Mouse (Mus musculus) small intestine, adult 2 months (tissue): ENCODE results near the gene Mitd1. TPM values are rescaled to one million over a fixed set of nuclear protein-coding genes. Genes with fewer than 3 reads are reported as not detected.

Source experiments
- H3K27ac ChIP-seq: fragments of 200-500 bp; 2 replicates; pipeline ENCODE4 v1.5.1; 2012; ENCODE audit warnings: low read depth, low read length, control low read depth, inconsistent platforms; ENCODE audit not compliant: insufficient read depth
- H3K27me3 ChIP-seq: fragments of 200-500 bp; 2 replicates; pipeline ENCODE4 v1.6.1; 2012; ENCODE audit warnings: mild to moderate bottlenecking, moderate library complexity, low read length, inconsistent platforms; ENCODE audit not compliant: control insufficient read depth, insufficient read depth
- H3K36me3 ChIP-seq: fragments of 200-500 bp; 2 replicates; pipeline ENCODE4 v1.6.1; 2012; ENCODE audit warnings: mild to moderate bottlenecking, low read length, control low read depth, inconsistent platforms; ENCODE audit not compliant: control insufficient read depth, insufficient read depth
- H3K4me1 ChIP-seq: fragments of 200-500 bp; 2 replicates; pipeline ENCODE4 v1.6.1; 2012; ENCODE audit warnings: low read length, inconsistent platforms, mixed read lengths; ENCODE audit not compliant: control insufficient read depth, insufficient read depth, insufficient read length
- H3K4me3 ChIP-seq: fragments of 200-500 bp; 2 replicates; pipeline ENCODE4 v1.5.1; 2012; ENCODE audit warnings: low read depth, mild to moderate bottlenecking, control low read depth, inconsistent platforms, low read length, moderate library complexity
- CTCF ChIP-seq: fragments of 200-500 bp; IDR thresholded peaks from 2 replicates; pipeline ENCODE4 v1.5.1; 2012; ENCODE audit warnings: low read depth, mild to moderate bottlenecking, control low read depth, inconsistent platforms, low read length, moderate library complexity, mixed read lengths; ENCODE audit not compliant: insufficient replicate concordance, insufficient read length; ENCODE audit errors: extremely low read depth
- POLR2A ChIP-seq: fragments of 200-500 bp; IDR thresholded peaks from 2 replicates; pipeline ENCODE4 v1.6.1; 2012; ENCODE audit warnings: low read depth, mild to moderate bottlenecking, control low read depth, inconsistent platforms, low read length, moderate library complexity
- WGBS: fragments of 180-500 bp; shearing (Covaris S2); methylation state at CpG from one replicate; pipeline ENCODE4 v1.1.7; 2018; 5-methylcytosine and 5-hydroxymethylcytosine counted together
- polyA plus RNA-seq: library from polyadenylated mRNA; depleted of rRNA; stranded (reverse); fragments of >200 nt; gene quantifications from 2 replicates; pipeline ENCODE4 v1.2.3, GENCODE M21; 2012

The Mitd1 gene
- polyA plus RNA-seq, 1 experiment = 2.5 TPM

DNA sequence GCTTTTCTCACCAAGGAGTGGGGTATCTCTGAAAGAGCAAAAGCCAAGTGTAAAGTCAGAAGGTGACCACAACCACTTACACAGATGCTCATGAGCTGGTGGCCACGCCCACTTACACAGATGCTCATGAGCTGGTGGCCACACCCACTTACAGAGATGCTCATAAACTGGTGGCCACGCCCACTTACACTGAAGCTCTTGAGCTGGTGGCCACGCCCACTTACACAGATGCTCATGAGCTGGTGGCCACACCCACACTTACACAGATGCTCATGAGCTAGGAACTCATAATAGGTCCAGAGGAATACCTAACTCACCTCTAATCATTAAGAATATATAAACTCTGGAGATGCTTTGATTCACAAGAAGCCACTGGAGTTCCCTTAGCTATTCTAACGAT lies 5.8 kb downstream of the Mitd1 start:
- WGBS = 75% methylated on average over 4 of the region's 4 CpGs
- H3K36me3 ChIP-seq = peaks cover 26% of the 10 kb centered on the region
- H3K27me3 ChIP-seq = no peaks in the 10 kb centered on the region
- H3K4me3 ChIP-seq = no peak overlapping the region
- TF ChIP-seq POLR2A (no peak), CTCF (no peak)
- H3K27ac ChIP-seq = no peak overlapping the region
- H3K4me1 ChIP-seq = peaks cover 3% of the 10 kb centered on the region; the same call in 1 of the 2 replicates

DNA sequence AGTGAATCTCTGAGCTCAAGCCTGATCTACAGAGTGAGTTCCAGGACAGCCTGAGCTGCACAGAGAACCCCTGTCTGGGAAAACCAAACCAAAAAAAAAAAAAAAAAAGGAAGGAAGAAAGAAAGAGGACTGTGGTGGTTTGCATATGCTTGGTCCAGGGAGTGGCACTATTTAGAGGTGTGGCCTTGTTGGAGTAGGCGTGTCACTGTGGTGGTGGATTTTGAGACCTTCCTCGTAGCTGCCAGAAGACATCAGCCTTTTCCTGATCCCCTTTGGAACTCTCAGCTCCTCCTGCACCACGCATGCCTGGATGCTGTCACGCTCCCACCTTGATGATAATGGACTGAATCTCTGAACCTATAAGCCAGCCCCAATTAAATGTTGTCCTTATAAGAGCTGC lies 6.8 kb downstream of the Mitd1 start:
- Histone ChIP-seq H3K4me1 (no peaks in the 10 kb centered on the region), H3K36me3 (peaks cover 35% of the 10 kb centered on the region), H3K27me3 (no peaks in the 10 kb centered on the region), H3K27ac (no peak overlapping the region), H3K4me3 (no peak overlapping the region)
- TF ChIP-seq POLR2A = no peak
- no peak for TF ChIP-seq CTCF
- WGBS = 75% methylated on average over 4 of the region's 4 CpGs

DNA sequence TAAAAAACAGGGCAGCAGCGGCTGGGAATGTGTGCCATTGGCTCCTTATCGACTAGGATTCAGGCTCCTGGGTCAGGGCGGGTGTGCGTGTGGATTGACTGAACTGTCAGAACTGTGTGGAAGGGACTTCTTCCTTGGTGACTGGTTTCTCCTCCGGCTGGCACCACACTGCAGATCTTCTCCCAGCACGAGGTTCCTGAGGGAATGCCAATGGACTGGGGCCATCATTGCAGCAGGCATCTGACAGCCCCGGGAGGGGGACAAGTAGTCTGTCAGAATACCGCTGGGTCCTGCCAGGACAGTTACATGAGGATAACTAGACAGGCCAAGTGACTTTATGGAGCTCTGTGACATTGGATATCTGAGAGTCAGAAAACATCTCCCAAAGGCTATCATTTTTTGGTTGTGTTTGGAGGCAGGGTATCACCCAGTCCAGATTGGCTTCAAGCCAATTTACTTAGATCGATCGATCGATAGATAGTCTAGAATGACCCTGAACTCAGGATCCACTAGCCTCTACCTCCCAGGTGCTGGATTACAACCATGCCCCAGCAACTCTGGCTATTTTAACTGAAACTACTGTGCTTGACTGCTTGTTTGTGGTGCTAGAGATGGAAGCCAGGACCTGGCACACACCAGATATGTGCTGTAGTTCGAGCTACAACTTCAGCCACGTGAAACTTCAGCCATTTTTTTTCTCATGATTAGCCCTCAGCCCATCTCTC lies 12.3 kb downstream of the Mitd1 start:
- H3K27me3 ChIP-seq = no peaks in the 10 kb centered on the region
- H3K4me3 ChIP-seq = no peak overlapping the region
- H3K27ac ChIP-seq = no peak overlapping the region
- 92% methylated on average over 13 of the region's 13 CpGs for WGBS
- no peak for TF ChIP-seq POLR2A
- no peak for TF ChIP-seq CTCF
- no peaks in the 10 kb centered on the region for H3K4me1 ChIP-seq
- H3K36me3 ChIP-seq = peaks cover 41% of the 10 kb centered on the region

DNA sequence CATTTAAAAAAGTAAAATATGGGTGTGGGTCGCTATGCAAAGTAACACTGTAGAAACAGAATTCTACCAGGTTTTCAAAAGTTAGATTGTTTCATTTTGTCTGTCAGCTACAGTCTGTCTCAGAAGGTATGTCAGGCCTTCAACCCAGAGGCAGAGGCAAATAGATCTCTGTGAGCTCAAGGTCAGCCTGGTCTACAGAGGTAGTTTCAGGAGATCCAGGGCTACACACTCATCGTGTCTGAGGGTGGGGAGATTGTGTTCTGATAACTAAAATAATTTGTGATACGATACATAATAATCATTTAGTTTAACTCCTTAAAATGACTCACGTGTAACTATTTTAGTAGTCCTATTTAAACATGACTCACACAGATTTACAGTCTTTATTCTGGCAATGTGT lies 17.1 kb downstream of the Mitd1 start:
- Histone ChIP-seq H3K27me3 (no peaks in the 10 kb centered on the region), H3K4me1 (peaks cover 2% of the 10 kb centered on the region; the same call in 1 of the 2 replicates), H3K27ac (no peak overlapping the region), H3K4me3 (no peak overlapping the region), H3K36me3 (peaks cover 16% of the 10 kb centered on the region)
- no peak for TF ChIP-seq CTCF
- TF ChIP-seq POLR2A = no peak
- 43% methylated on average over 4 of the region's 4 CpGs for WGBS

DNA sequence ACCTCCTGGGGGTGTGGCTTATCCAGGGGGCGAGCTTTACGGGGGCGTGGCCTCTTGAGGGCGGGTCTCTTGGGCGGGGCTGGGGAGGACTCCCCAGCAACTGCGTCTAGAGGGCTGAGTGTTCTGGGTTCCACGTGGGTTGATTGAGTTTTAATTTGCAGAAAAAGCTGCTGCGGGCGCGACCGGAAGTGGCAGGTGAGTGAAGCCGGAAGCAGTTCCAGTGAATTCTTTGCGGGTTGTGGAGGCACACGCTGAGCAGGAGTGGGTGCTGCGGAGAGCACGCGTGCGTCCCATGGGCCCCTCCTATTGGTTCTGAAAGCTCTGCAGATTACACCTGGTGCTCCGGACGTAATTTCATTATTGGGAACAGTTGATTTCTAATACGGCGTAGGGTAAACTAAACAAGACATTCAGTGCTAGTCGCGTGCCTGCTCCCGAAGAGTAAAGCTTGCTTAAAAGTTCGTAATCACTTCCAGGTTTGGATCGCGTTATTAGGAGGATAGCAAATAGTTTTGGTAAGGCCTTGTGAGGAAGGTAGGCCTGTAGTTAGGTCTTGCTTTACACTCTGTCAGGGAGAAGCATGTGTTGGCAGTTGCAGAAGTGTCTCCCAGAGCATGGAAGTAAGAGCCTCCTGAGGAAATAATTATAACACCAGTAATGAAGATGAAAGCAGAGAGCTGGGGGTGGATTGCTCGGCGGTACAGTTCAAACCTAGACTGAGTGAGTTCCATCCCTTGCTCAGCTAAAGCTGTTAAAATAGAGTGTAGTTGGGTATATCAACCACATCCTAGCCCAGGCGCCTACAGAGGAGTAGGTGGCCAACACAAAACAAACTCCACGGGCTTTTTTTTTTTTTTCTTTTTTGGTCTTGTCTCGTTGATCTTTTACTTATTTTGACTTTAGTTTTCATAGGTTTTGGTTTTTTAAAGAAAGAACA lies 17.8 kb downstream of the Mitd1 start:
- 1% methylated on average over 33 of the region's 33 CpGs for WGBS
- TF ChIP-seq POLR2A (peak; percentile 28; the same call in 1 of the 2 replicates), CTCF (peak; percentile 7; the same call in 1 of the 2 replicates)
- peak overlapping the region; percentile 85 for H3K4me3 ChIP-seq
- H3K27me3 ChIP-seq = no peaks in the 10 kb centered on the region
- H3K36me3 ChIP-seq = peaks cover 12% of the 10 kb centered on the region
- H3K27ac ChIP-seq = peak overlapping the region; percentile 69
- peaks cover 2% of the 10 kb centered on the region; the same call in 1 of the 2 replicates for H3K4me1 ChIP-seq

DNA sequence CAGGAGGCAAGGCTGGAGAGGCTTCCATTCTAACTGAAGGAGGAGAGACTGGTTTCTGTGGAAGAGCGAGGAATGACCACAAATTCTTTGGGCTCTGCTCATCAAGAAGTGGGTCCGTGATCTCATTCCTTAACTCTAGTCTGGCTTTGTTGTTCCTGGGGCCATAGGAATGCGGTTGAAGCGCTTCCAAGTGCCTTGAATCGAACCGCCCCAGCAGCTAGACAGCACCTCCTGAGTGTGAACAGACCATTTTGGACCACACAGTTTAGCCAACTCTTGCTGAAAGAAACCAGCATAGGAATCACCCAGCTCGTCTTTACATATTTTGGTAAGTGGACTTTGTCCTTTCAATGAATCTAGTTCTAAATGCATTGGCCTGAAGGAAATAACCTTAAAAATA lies 18.5 kb downstream of the Mitd1 start, which contains the start of gene Lipt1:
Gene Lipt1 (plus strand): TSS at position 35 of the 400 bp plus-strand sequence.
- H3K4me1 ChIP-seq = peaks cover 2% of the 10 kb centered on the region; the same call in 1 of the 2 replicates

DNA sequence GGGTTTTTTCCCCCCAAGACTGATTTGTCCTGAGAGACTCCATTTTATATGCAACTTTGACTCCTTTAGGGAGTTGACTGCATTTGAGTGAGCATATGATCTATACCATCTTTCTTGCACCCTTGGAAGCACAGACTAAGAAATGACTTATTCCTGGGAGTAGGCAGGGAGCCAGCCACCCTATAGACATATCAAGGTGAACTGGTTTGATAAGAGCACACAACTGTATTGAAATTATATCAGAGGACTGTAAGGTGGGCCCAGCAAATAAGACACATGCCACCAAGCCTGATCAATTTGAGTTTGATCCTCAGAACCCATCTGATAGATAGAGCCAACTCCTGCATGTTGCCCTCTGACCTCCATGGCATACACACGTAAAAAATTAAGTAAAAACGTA lies 20.8 kb downstream of the Mitd1 start:
- Histone ChIP-seq H3K27ac (no peak overlapping the region), H3K4me3 (no peak overlapping the region), H3K27me3 (no peaks in the 10 kb centered on the region), H3K4me1 (peaks cover 2% of the 10 kb centered on the region; the same call in 1 of the 2 replicates), H3K36me3 (no peaks in the 10 kb centered on the region)
- WGBS = 61% methylated on average over 2 of the region's 2 CpGs
- TF ChIP-seq POLR2A (no peak), CTCF (no peak)

More for the DNA sequence above, 18.5 kb downstream of the Mitd1 start, which contains the start of gene Lipt1:
- H3K36me3 ChIP-seq = peaks cover 9% of the 10 kb centered on the region
- H3K27me3 ChIP-seq = no peaks in the 10 kb centered on the region
- TF ChIP-seq POLR2A (no peak), CTCF (no peak)
- 12% methylated on average over 7 of the region's 7 CpGs for WGBS
- peak within 1 kb of the TSS; percentile 85 for H3K4me3 ChIP-seq
- peak within 1 kb of the TSS; percentile 69 for H3K27ac ChIP-seq
